Mouse (Mus musculus): ENCODE measurements around the gene Fam155a.

Fam155a gene

DNA sequence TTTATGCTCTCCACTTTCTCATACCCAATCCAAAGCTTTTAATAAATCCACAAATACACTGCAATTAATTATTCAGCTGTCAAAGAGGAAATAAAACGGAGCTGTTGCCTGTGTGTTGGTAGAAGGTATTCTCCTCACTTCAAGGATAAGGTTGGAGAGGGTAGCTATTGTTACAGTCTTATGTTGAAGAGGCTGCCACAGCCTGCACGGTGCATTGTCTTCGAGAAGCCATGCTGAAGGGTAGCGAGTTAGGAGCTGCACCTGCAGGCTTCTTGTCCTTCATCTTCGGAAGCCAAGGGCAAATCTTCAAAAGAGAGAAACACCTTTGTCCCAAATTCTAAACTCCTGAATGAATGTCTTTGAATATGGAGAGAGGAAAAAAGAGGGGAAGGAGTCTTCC, 288.4 kb downstream of the Fam155a start:
- no peak for DNase-seq (ENCODE audit: low spot score)

DNA sequence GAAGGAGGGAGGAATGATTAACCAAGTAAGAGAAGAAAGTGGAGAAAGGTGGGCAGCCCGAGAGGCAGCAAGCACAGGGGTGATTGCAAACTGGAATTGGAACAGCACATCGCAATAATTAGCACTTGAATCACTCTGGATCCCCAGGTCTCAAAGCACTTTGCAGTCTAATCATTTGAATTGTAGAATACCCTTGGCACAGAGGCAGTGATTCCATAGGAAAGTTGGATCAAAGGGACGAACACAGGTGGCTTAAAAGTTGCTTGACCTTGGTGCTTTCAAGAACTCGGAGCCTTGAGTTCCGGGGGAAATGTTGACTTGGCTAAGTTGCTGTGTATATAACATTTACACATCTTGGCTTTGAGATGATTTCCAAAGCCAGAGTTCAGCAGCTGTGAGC, 299.7 kb downstream of the Fam155a start:
- DNase-seq (ENCODE audit: low spot score), result no peak

- DNase-seq (ENCODE audit: low spot score), result no peak
These were observed 300.8 kb downstream of the Fam155a start for GRCm38 (mm10) chr8:9470114-9470513.

DNA sequence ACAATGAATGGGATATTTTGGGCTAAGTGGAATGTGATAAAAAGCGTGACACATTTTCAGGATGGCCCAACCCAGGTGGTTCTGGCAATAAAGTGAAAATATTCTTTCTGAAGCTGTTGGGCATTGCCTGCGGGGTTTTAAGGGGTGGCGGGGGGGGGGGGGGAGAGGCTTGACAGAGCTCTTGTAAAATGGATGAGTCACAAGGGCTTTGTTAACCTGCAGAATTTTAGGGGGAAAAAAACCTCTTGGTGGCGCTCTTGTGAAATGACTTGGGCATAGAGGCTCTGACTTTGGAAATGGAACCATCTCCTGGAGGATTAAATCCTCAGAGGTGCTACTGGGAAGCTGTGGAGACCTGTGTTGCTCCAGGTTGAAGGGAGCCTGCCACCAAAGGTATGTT, 309.9 kb downstream of the Fam155a start:
- no peak for DNase-seq (ENCODE audit: low spot score)

GRCm38 (mm10) chr8:9460707-9461106, 310.3 kb downstream of the Fam155a start:
- DNase-seq (ENCODE audit: low spot score), result no peak

- DNase-seq (ENCODE audit: low spot score), result no peak
These were observed 312.3 kb downstream of the Fam155a start for GRCm38 (mm10) chr8:9458614-9459013.

DNA sequence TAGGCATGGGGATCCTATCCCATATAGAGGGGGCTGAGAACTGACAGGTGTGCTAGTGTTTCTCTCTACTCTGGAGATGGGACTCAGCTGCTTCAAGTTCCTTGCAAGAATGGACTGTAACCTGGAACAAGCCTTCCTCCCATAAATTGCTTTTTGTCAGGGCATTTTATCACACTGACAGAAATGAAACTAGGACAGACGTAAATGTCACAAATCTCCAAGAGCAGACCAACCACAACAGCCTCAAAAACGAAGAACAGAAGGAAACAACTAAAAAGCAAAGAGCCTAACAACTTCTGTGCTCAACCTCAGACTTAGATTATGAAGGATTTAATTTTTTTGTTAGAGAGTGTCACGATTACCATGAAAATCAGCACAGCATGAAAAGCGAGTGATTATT, 315.8 kb downstream of the Fam155a start:
- no peak for DNase-seq (ENCODE audit: low spot score)

DNA sequence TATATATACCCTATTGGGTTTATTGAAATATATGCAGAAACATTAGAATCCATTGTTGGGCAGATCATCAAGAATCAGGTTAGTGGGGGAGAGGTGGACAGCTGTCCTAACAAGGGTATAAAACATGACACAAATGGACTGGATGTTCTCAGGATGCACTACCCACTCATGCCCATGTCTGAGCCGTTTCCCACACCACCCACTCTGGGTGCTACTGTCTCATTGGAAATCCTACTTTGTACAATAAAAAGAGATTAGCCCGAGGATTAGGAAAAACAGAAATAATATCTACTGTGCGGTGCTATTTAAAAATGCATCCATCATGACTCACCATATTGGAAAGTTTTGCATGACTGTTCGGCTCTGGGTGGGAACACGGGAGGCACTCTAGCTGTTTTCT, 317.2 kb downstream of the Fam155a start:
- DNase-seq (ENCODE audit: low spot score), result no peak

- no peak for DNase-seq (ENCODE audit: low spot score)
These were observed 319.4 kb downstream of the Fam155a start for GRCm38 (mm10) chr8:9451543-9451942.

- no peak for DNase-seq (ENCODE audit: low spot score)
These were observed 322.3 kb downstream of the Fam155a start for GRCm38 (mm10) chr8:9448613-9449012.

GRCm38 (mm10) chr8:9437822-9438221, 333.1 kb downstream of the Fam155a start:
- DNase-seq (ENCODE audit: low spot score), result no peak

- DNase-seq (ENCODE audit: low spot score), result no peak
These were observed 335.5 kb downstream of the Fam155a start for GRCm38 (mm10) chr8:9435501-9435900.

DNA sequence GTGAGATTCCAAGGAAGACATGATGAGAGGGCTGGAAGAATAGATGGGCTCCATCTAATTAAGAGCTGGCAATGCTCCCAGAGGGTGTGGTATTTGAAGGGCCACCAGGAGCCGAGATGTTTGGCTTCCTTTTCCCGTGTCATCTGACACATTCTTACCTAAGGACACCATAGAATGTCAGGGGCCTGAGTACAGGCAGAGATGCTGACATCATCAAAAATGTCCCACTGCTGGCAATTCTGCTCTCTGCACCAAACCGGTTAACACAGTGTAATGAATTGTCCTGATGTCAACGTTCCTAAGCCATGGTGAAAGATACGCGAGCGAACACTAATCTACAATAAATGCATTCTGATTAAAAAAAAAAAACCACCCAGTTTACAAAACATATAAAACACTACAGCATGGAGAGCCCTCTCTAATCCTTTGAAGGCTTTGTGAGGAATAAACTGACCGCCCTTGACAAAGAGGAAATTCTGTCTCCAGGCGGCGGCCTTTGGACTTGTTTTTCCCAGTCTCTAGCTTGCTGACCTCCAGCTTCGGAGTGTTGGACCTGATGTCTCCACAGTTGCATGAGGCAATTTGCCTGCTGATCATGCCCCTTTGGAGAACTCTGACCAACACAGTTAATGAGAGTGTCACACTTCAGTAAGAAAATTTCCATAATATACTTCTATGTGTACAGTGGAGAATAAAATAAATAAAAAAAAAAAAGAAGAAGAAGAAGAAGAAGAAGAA, 338.2 kb downstream of the Fam155a start:
- DNase-seq (ENCODE audit: low spot score), result no peak

DNA sequence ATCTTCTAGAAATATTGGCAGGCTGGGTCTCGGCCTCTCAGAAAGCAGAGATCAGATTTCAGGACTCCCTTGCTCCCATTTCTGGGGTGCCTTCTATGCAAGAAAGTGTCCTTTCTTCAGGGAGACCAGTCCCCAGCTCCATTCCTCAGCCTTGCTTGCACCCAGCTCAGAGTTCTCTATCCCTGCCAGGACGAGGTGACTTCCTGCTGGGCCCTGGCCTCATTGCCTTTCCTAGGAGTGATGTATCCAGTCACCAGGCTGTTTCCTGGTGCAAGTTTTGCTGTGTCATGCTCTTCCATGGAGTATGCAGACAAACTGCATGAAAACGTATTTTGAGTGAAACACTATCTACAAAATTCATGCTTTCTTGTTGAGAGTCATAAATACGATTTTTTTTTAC, 342.1 kb downstream of the Fam155a start:
- DNase-seq (ENCODE audit: low spot score), result no peak

DNA sequence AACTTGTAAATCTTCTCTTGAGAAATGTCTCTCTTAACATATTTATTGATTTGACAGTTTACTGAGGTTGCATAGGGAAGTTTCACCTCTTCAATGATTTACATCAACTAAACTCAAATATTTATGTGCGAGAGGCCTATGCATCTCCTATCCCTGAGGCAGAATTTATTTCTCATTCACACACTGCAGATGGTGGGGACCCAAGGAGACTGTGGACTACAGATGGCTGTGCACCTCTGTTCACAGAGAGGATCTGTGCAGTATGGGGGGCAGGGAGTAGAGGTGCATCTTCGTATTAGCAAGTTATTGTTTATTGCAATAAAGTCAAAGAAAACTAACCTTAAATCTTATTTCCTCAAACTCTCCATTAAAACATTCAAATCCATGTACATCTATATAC, 346.9 kb downstream of the Fam155a start:
- DNase-seq (ENCODE audit: low spot score), result no peak

GRCm38 (mm10) chr8:9423590-9423989, 347.4 kb downstream of the Fam155a start:
- DNase-seq (ENCODE audit: low spot score), result no peak

- DNase-seq (ENCODE audit: low spot score), result no peak
These were observed 347.8 kb downstream of the Fam155a start for GRCm38 (mm10) chr8:9423184-9423583.

- no peak for DNase-seq (ENCODE audit: low spot score)
These were observed 351.8 kb downstream of the Fam155a start for GRCm38 (mm10) chr8:9418856-9419800.

DNA sequence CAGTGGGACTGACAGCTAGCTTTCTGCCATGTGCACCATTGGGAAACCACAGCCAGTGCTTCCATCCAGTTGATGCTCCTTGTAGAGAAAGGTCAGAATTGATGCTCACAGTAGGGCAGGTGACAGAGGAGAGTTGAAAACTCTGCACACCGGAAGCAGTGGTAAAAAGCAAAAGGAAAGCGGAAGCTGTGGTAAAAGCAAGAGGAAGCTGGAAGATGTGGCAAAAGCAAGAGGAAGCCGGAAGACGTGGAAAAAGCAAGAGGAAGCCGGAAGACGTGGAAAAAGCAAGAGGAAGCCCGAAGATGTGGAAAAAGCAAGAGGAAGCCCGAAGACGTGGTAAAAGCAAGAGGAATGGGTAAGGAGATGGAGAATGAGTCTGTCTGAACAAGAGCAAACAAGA, 354.8 kb downstream of the Fam155a start:
- DNase-seq (ENCODE audit: low spot score), result no peak

DNA sequence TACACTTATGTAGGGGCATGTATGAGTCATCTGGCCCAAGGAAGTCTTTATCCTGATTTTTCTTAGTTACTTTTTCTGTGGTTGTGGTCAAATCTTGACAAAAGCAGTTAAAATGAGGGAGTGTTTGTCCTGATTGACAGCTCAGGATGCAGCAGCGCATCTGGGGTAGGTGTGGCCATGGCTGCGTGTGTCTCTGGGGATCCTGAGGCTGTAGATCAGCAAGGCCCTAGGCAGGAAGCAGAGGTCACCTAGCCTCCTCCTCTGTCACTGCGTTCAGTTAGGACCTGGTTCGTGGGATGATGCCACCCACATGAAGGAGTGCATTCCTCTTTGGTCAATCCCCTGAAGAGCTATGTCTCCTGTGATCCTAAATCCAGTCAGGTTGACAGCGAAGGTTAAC, 362.5 kb downstream of the Fam155a start:
- DNase-seq (ENCODE audit: low spot score), result no peak

DNA sequence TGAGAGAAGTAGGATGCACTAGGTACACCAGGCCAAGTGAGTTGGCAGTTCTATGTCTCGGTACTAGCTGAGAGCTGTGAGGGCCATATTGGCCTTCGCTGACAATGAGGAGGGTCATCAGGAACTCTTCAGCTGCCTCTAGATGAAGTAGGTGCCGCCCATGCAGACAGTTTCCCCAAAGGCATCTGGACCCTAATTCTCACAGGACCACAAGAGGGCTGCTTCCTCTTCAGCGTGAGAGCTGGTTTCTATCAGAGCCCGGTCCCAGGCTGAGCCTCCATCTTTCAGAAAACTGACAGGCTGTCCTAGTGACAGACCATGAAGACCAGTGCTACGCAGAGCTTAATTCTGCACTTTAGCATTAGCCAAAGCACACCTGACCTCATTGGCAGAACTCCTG, 364.8 kb downstream of the Fam155a start:
- no peak for DNase-seq (ENCODE audit: low spot score)

DNA sequence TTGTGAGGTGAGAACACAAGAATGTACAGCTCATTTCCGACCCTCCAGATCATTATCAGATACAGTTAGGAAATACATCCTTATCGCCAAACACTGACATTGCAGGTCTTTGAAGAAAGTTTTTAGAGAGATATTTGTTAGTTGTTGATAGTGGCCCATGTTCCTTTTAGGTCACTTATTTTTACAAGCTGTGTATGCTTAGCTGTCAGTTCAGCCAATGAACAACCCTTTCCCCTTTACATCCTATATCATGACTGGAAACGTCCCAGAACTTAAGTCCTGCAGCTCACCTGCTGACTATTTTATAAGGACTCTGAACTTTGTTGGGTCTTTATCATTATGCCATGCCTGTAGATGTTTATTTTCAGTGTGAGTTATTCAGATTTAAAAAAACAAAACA, 366.3 kb downstream of the Fam155a start:
- no peak for DNase-seq (ENCODE audit: low spot score)

DNA sequence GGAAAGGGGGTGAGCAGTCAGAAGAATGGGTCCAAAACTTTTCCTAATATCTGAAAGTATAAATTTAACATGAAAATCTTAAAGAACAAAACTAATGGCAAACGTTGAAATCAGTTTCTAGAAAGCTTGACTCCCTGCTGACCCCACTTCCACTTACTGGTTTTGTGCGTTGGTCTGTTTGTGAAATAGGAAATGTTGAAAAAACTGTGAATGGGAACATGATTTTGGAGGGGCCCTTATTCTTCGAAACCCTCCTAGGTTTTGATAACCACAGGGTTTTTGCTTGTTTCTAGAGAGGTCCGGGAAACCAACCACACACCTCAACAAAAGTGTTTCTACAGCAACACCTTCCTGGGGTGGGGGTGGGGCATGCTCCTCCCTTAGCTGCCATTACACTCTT, 368.6 kb downstream of the Fam155a start:
- no peak for DNase-seq (ENCODE audit: low spot score)

Data from urinary bladder, postnatal 14 days (tissue).